Mouse (Mus musculus): ENCODE measurements around the gene Cntnap4.

GRCm38 (mm10) chr8:112664067-112664466 is 94.2 kb downstream of the Cntnap4 start:
- no peak for TF ChIP-seq BHLHE40 (IDR thresholded peaks at IDR 0.05; ENCODE audit: borderline replicate concordance, low read depth, low read length)
- no peak for TF ChIP-seq CTCF (IDR thresholded peaks at IDR 0.05 in 2 of 3, conservative IDR thresholded peaks at IDR 0.05 in 1 of 3; ENCODE audit: control insufficient read depth in 1 of 3, insufficient read depth in 1 of 3, low read depth in 2 of 3, low read length in 3 of 3, poor library complexity in 1 of 3, severe bottlenecking in 1 of 3)
- no peak for TF ChIP-seq SMC3 (IDR thresholded peaks at IDR 0.05; ENCODE audit: low read depth, low read length)
- no peak for TF ChIP-seq GATA1 (IDR thresholded peaks at IDR 0.05; ENCODE audit: low read depth, low read length)
- TF ChIP-seq POLR2A (IDR thresholded peaks at IDR 0.05; ENCODE audit: control insufficient read depth in 1 of 2, insufficient read depth in 1 of 2, low read depth in 1 of 2, low read length in 2 of 2, poor library complexity in 1 of 2): no peak
- no peak for TF ChIP-seq MAX (IDR thresholded peaks at IDR 0.05; ENCODE audit: low read length)
- no peak for TF ChIP-seq CHD2 (IDR thresholded peaks at IDR 0.05; ENCODE audit: low read length)
- no peak for TF ChIP-seq EP300 (IDR thresholded peaks at IDR 0.05; ENCODE audit: low read depth in 1 of 2, low read length in 2 of 2)
- TF ChIP-seq USF2 (IDR thresholded peaks at IDR 0.05; ENCODE audit: borderline replicate concordance in 1 of 2, insufficient read depth in 1 of 2, low read depth in 1 of 2, low read length in 2 of 2): no peak
- TF ChIP-seq NELFE (IDR thresholded peaks at IDR 0.05; ENCODE audit: low read depth, low read length): no peak
- no peak for TF ChIP-seq TAL1 (IDR thresholded peaks at IDR 0.05; ENCODE audit: low read length)
- no peak for TF ChIP-seq CHD1 (IDR thresholded peaks at IDR 0.05; ENCODE audit: low read depth, low read length)
